Mouse (Mus musculus): ENCODE data around the gene Hsd17b3.
"Not testable (repeated sequence)": the region's sequence is repeated elsewhere in the genome, so short reads cannot be mapped to it uniquely, and the experiment has no call there.

Hsd17b3 gene

GRCm38 (mm10) chr13:64083331-64083730 lies 5.7 kb downstream of the Hsd17b3 start:
- DNase-seq (ENCODE audit: low spot score in 2 of 2), result no peak

GRCm38 (mm10) chr13:64081012-64081919 lies 7.8 kb downstream of the Hsd17b3 start:
- no peak for DNase-seq (ENCODE audit: low spot score in 2 of 2)

- no peak for DNase-seq (ENCODE audit: low spot score in 2 of 2)
Observed at GRCm38 (mm10) chr13:64077591-64077990, 11.4 kb downstream of the Hsd17b3 start.

GRCm38 (mm10) chr13:64076074-64076473 lies 13.0 kb downstream of the Hsd17b3 start:
- no peak for DNase-seq (ENCODE audit: low spot score in 2 of 2)

GRCm38 (mm10) chr13:64066653-64067052 lies 22.4 kb downstream of the Hsd17b3 start:
- no peak for DNase-seq (ENCODE audit: low spot score in 2 of 2)

GRCm38 (mm10) chr13:64064276-64064675 lies 24.8 kb downstream of the Hsd17b3 start:
- no peak for DNase-seq (ENCODE audit: low spot score in 2 of 2)

- no peak for DNase-seq (ENCODE audit: low spot score in 2 of 2)
Observed at GRCm38 (mm10) chr13:64060935-64061506, 28.0 kb downstream of the Hsd17b3 start.

GRCm38 (mm10) chr13:64053959-64054358 lies 35.1 kb downstream of the Hsd17b3 start:
- no peak for DNase-seq (ENCODE audit: low spot score in 2 of 2)

- DNase-seq (ENCODE audit: low spot score in 2 of 2), result not testable (repeated sequence)
Observed at GRCm38 (mm10) chr13:64052281-64052680, 36.7 kb downstream of the Hsd17b3 start.

- DNase-seq (ENCODE audit: low spot score in 2 of 2), result no peak
Observed at GRCm38 (mm10) chr13:64050895-64051294, 38.1 kb downstream of the Hsd17b3 start.

GRCm38 (mm10) chr13:64049535-64049934 lies 39.5 kb downstream of the Hsd17b3 start:
- no peak for DNase-seq (ENCODE audit: low spot score in 2 of 2)

- peak in 1 of 2 experiments; percentile 4 for DNase-seq (ENCODE audit: low spot score in 2 of 2)
Observed at GRCm38 (mm10) chr13:64048467-64048866, 40.6 kb downstream of the Hsd17b3 start.

- DNase-seq (ENCODE audit: low spot score in 2 of 2), result peak in 1 of 2 experiments; percentile 18
Observed at GRCm38 (mm10) chr13:64039976-64040375, 49.1 kb downstream of the Hsd17b3 start.

- no peak for DNase-seq (ENCODE audit: low spot score in 2 of 2)
Observed at GRCm38 (mm10) chr13:64038114-64038513, 50.9 kb downstream of the Hsd17b3 start.

GRCm38 (mm10) chr13:64036079-64037011 lies 52.7 kb downstream of the Hsd17b3 start:
- peak; percentile 13 to 22 for DNase-seq (ENCODE audit: low spot score in 2 of 2)

- DNase-seq (ENCODE audit: low spot score in 2 of 2), result no peak
Observed at GRCm38 (mm10) chr13:64035036-64035435, 54.0 kb downstream of the Hsd17b3 start.

GRCm38 (mm10) chr13:64033921-64034320 lies 55.1 kb downstream of the Hsd17b3 start:
- no peak for DNase-seq (ENCODE audit: low spot score in 2 of 2)

GRCm38 (mm10) chr13:64033181-64033580 lies 55.8 kb downstream of the Hsd17b3 start:
- no peak for DNase-seq (ENCODE audit: low spot score in 2 of 2)

GRCm38 (mm10) chr13:64031254-64031653 lies 57.8 kb downstream of the Hsd17b3 start:
- no peak for DNase-seq (ENCODE audit: low spot score in 2 of 2)

- no peak for DNase-seq (ENCODE audit: low spot score in 2 of 2)
Observed at GRCm38 (mm10) chr13:64030792-64031191, 58.2 kb downstream of the Hsd17b3 start.

- no peak for DNase-seq (ENCODE audit: low spot score in 2 of 2)
Observed at GRCm38 (mm10) chr13:64024803-64025202, 64.2 kb downstream of the Hsd17b3 start.
